Mouse (Mus musculus) heart, postnatal 10 days (tissue): Measurements from ENCODE around the gene Sectm1a. TPM values are rescaled to one million over a fixed set of nuclear protein-coding genes. Genes with fewer than 3 reads are reported as not detected.
"Not testable (repeated sequence)": the region's sequence is repeated elsewhere in the genome, so short reads cannot be mapped to it uniquely, and the experiment has no call there.

Experiments
- DNase-seq, 2 experiments: peaks; one replicate each; pipeline ENCODE4 v3.0.0; 2021
- intact Hi-C: fragments of 180-260 bp; cut with DNase I; formaldehyde crosslinking; loops from one replicate; pipeline ENCODE4 v1.15.1; 2025
- total RNA-seq, 2 experiments: library from RNA; stranded (reverse); gene quantifications; 2 replicates each; pipeline ENCODE4 v1.2.3; 2021

Gene Sectm1a
- total RNA-seq, 2 experiments from 2014 or later, result not detected

DNA sequence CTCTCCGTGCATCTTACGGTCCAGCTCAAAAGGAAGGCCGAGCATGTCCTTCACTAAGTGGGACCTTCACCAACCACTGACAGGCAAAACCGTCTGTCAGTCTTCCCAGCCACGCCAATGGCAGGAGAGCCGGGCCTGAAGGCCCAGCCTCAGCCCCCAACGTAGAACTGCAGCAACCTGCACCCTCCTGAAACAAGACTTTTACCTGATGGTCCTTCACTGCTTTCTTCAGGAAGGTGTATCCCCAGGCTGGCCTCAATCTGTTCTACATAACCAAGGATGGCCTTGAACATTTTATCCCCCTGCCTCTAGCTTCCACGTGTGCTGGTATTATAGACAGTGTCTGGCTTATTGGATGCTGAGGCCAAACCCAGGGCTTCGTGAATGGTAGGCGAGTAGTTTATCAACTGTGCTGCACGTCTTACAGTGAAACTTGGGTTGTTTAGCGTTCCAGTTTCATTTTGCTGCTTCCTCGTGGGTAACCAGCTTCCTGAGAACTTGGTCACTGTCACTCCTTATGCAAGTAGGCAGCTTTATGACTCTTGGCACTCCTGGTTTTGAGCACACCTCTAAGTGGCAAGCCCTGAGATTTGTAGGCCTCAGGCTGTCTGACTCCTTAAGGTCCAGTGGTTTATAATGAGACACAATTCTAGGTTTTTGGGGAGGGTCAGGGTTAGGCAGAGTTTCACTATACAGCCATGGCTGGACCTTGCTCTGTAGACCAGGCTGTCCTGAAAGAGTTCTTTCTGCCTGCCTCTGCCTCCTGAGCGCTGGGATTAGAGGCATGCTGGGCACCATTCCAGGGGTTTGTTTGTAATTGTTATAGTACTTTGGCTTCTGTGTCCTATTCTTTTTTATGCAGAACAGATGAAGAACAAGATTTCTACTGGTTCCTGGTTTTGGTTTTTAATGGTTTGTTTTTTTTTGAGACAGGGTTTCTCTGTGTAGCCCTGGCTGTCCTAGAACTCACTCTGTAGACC is 11.9 kb upstream of the Sectm1a start:
- intact Hi-C loops, result no loop called here
- DNase-seq, result no peak

DNA sequence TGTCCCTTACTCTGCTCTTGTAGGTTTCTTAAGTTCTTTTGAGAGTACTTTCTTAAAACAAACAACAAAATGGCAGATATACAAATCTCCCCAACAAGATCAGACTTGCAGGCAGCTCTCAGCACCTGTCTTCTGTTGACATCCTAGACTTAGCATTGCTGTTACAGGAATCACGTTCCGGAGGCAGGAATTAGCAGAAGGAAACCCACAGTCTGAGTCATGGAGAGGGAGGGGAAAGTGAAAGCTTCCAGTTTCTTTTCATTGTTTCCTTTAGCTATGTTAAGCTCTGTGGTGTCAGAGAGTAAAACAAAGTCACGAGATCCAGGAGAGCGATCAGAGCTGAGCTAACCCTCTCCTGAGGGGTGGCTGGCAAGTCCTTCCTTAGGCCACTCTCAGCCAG is 9.9 kb upstream of the Sectm1a start:
- intact Hi-C loops, result no loop called here
- DNase-seq, result no peak

DNA sequence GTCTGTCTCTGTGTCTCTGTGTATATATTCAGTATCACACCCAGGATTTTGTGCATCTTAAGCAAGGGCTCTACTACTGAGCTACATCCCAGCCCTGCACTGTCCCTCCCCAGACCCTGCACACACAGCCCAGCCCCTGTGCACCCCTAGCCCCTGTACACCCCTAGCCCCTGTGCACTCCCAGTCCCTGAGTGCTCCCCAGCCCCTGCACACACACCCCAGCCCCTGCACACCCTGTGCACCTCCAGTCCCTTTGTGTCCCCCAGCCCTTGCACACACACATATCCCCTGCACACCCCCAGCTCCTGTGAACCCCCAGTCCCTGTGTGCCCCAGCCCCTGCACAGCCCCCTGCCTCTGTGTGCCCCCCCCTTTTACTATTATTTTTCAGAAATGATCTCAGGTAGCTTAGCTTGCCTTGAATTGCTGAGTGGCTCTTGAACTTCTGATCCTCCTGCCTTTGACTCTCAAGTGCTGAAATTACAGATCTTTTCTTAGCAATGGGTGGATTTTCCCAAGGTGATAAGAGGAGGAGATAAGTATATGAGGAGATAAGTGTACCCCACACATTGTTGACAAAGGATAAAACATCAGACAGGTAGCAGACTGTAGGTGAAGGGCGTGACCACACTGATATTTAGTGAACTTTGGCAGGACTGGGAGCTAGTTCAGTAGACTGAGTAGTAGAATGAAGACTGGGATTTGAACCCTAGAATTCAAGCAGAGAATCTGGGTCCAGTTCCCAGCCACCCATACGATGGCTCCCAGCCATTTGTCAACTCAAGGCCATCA is 8.9 kb upstream of the Sectm1a start:
- no peak for DNase-seq
- intact Hi-C loops, result no loop called here

DNA sequence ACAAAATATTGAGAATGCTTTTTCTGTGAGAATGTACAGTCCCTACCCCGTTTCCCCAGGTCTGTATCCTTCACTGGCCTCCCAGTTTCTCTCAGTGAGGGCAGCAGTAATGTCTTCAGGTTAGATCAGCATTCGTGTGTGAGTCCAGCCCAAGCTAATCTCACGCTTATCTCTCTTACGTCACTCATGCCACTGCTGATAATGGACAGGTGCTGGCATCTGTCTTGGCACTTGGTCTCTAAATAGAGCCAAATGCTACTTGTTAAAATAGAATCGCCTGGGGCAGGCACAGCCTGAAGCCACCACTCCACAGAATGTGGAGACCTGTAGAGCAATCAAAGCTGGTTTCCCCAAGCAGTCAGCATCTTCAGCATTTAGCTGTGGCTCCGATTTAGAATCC is 8.0 kb upstream of the Sectm1a start:
- no peak for DNase-seq
- intact Hi-C loops, result no loop called here

DNA sequence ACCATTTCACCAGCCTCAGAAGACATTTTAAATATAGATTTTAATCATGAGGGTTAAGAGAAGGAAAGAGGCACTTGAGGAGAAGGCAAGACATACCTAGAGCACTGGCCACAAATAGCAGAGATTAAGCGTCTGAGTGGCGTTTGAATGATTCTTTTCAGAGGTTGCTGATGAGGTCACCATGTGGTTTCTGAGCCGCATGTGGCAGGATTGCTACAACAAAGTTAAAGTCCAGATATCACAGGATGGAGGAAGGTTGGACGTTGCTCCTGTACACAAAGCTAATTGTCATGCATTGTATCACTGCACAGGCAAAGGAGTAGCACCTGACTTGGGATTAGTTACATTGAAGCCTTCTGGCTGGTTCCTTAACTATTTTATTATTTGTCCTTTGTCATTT is 5.3 kb upstream of the Sectm1a start:
- intact Hi-C loops, result no loop called here

GRCm38 (mm10) chr11:121085181-121085580 is 4.2 kb upstream of the Sectm1a start:
- no peak for DNase-seq
- intact Hi-C loops, result no loop called here

More for the DNA sequence above, 5.3 kb upstream of the Sectm1a start:
- DNase-seq, result no peak

DNA sequence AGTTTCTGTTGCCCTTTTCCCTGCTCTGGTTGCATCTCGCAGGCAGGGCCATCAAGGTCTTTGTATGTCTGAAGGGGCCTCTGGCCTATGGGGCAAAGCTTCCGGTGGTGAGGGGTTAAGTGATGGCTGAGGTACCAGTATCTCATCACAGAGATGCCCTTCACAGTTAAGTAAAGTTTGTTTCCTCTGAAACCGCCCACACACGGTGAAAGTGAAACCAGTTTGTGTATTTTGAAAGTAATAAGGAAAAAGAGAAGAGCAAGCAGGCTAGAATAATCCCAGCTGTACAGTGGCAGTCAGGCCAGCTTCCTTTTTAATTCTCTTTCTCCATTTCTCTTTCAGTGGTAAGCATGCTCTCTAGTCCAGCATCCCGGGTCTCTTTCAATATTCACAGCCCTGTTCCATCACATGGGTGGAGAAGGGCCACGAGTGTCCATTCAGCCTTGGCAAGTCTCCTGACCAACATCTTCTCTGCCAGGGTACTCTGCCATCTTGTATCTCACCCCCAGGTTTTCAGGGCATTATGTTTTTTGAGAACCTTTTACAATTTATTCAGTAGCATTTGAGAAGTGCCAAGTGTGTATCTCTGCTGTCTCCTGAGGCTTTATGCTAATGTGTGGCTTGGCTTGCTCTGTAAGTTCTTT is 2.0 kb upstream of the Sectm1a start:
- DNase-seq, result peak; percentile 25 to 47
- intact Hi-C loops, result no loop called here

DNA sequence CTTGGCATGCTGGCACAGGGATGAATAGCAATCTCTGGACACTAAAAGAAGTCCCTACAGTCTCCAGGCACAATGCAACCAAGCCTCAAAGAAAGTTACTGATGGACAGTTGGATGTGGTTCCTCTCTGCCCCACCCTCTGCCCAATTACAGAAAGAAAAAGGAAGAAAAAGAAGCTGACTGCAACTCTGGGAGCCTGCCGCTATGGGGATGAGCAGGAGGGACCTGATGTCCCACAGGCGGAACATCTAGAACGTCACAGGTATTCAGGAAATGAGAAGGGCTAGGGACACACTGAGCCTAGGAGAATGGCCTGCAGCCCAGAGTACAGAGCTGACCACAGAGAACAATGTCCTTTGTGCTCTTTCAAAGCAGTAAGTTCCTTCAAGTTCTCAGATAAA is 1.2 kb upstream of the Sectm1a start:
- DNase-seq, result no peak
- intact Hi-C loops, result no loop called here

DNA sequence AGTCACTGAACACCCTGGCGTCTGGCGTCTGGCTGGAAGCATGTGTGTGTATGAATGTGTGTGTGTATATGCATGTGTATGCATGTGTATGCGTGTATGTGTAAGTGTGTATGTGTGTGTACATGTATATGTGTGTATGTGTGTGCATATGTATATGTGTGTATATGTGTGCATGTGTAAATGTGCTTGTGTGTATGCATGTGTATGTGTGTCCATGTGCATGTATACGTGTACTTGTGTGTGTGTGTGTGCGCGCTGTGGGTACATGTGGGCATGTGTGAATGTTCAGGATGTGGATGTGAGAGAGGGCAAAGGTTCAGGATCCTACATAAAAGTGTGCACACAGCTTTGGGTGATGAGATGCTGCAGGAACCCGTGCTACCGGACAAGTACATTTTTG is 690 bp downstream of the Sectm1a start:
- intact Hi-C loops, result no loop called here
- no peak for DNase-seq

GRCm38 (mm10) chr11:121075655-121076054 is 5.4 kb downstream of the Sectm1a start:
- intact Hi-C loops, result loop anchor here (5.0 kb wide), 1 partner anchor 47 kb away; no protein-coding TSS in a partner anchor
- DNase-seq, result no peak

GRCm38 (mm10) chr11:121069662-121070061 is 11.4 kb downstream of the Sectm1a start:
- DNase-seq, result not testable (repeated sequence)
- intact Hi-C loops, result loop anchor here (5.0 kb wide), 1 partner anchor 68 kb away; no protein-coding TSS in a partner anchor

DNA sequence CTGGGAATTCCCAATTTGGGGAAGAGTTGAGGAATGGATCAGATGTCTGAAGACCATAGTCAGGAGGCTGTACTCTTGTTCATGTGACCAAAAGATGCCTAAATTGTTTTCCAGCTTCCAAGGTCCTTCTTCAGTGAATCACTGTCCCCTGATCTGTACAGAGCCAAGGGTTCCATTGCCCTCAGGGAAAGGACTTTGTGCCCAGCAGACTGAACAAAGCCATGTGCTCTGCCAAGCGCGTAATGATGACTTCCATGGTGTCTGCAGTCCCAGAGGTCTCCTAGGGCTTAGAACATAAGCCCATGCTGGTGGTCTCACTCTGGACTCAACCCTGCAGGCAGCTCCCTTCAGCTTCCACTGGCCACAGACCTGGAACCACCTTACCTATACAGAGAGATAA is 13.1 kb downstream of the Sectm1a start:
- DNase-seq, result no peak
- intact Hi-C loops, result loop anchor here (5.0 kb wide), 1 partner anchor 69 kb away; no protein-coding TSS in a partner anchor

- no peak for DNase-seq
- intact Hi-C loops, result loop anchor here (1.0 to 5.0 kb wide), 2 partner anchors 15 to 138 kb away; partner anchors contain the start of genes Hexdc and Ogfod3
Measured at GRCm38 (mm10) chr11:121064197-121064596, 16.8 kb downstream of the Sectm1a start.

GRCm38 (mm10) chr11:121063379-121063778 is 17.6 kb downstream of the Sectm1a start, which contains the start of gene Sectm1b:
TSS of gene Sectm1b (minus strand) at chr11:121063569.
- intact Hi-C loops, result loop anchor here (5.0 kb wide), 1 partner anchor 139 kb away; the partner anchor contains the start of genes Hexdc and Ogfod3

GRCm38 (mm10) chr11:121061615-121062014 is 19.4 kb downstream of the Sectm1a start:
- peak in 1 of 2 experiments; percentile 27 for DNase-seq
- intact Hi-C loops, result loop anchor here (5.0 kb wide), 1 partner anchor 141 kb away; the partner anchor contains the start of genes Hexdc and Ogfod3

More at GRCm38 (mm10) chr11:121063379-121063778, 17.6 kb downstream of the Sectm1a start, which contains the start of gene Sectm1b:
- DNase-seq, result no peak

DNA sequence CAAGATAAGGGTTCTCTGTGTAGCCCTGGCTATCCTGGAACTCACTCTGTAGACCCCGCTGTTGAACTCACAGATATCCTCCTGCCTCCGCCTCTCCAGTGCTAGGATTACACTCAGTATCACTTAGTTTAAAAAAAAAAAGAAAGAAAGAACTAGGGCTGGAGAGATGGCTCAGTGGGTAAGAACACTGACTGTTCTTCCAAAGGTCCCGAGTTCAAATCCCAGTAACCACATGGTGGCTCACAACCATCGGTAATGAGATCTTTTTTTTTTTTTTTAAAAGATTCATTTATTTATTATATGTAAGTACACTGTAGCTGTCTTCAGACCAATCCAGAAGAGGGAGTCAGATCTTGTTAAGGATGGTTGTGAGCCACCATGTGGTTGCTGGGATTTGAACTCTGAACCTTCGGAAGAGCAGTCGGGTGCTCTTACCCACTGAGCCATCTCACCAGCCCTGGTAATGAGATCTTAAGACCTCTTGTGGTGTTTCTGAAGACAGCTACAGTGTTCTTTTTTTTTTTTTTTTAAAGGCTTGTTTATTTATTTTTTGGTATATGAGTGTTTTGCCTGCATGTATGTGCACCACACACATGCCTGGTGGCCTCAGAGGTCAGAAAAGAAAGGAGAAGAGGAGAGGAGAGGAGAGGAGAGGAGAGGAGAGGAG is 20.5 kb downstream of the Sectm1a start:
- intact Hi-C loops, result loop anchor here (5.0 kb wide), 1 partner anchor 142 kb away; the partner anchor contains the start of genes Hexdc and Ogfod3
- DNase-seq, result not testable (repeated sequence)

GRCm38 (mm10) chr11:121059471-121059870 is 21.5 kb downstream of the Sectm1a start:
- intact Hi-C loops, result no loop called here
- no peak for DNase-seq

- no peak for DNase-seq
- intact Hi-C loops, result no loop called here
Measured at GRCm38 (mm10) chr11:121058956-121059355, 22.1 kb downstream of the Sectm1a start.

GRCm38 (mm10) chr11:121058122-121058521 is 22.9 kb downstream of the Sectm1a start:
- DNase-seq, result no peak
- intact Hi-C loops, result no loop called here
